Comparison of ENCODE assay signal across 23 mouse cellular contexts in genomic region chr15:97945656-97946315, GRCm38 (mm10). TPM values are rescaled to one million over a fixed set of nuclear protein-coding genes. Genes with fewer than 3 reads are reported as not detected.
A peak's percentile ranks its signal among the peaks of the same experiment; 100 is the strongest.
DNase-seq lines count a peak whose midpoint lies in the region; ATAC-seq and TF ChIP-seq lines count a peak whose summit lies in the region.
"Had no signal": no experiment of that assay in that cellular context is flagged by ENCODE, and none has a peak within 500 bp of the region (broad histone marks: within the 10 kb centered on the region; RNA-seq: fewer than 3 reads in every experiment).

No protein-coding gene starts in this region.

- H3K4me3 ChIP-seq in forebrain, embryonic 11.5 days (ENCODE audit: low read depth, low read length), result no peak overlapping the region
- no peak overlapping the region for H3K4me3 ChIP-seq in forebrain, embryonic 12.5 days (replicated peaks)
- no peak overlapping the region for H3K4me3 ChIP-seq in stomach, embryonic 14.5 days (ENCODE audit: low read depth, low read length)
- no peak overlapping the region for H3K4me3 ChIP-seq in stomach, postnatal 0 days (ENCODE audit: low read depth, low read length)
- no peak overlapping the region for H3K4me3 ChIP-seq in kidney, embryonic 16.5 days (ENCODE audit: low read length)
- H3K4me3 ChIP-seq: heart, embryonic 13.5 days; hindbrain, embryonic 10.5 days; midbrain, embryonic 13.5 days; myocyte; neural tube, embryonic 15.5 days had no signal

- no peak overlapping the region for H3K9ac ChIP-seq in forebrain, embryonic 11.5 days (ENCODE audit: low read length)
- no peak overlapping the region for H3K9ac ChIP-seq in forebrain, embryonic 12.5 days
- H3K9ac ChIP-seq in stomach, embryonic 14.5 days (replicated peaks; ENCODE audit: low read depth, low read length), result no peak overlapping the region
- no peak overlapping the region for H3K9ac ChIP-seq in stomach, postnatal 0 days (ENCODE audit: low read length)
- H3K9ac ChIP-seq in kidney, embryonic 16.5 days (replicated peaks; ENCODE audit: low read length), result no peak overlapping the region
- H3K9ac ChIP-seq: forebrain, postnatal 0 days; heart, embryonic 13.5 days; midbrain, embryonic 13.5 days; neural tube, embryonic 15.5 days had no signal

- peak; percentile 48 for DNase-seq in forebrain, embryonic 11.5 days (ENCODE audit: low spot score)
- DNase-seq in stomach, postnatal 0 days (ENCODE audit: low spot score), result no peak
- DNase-seq in lung, postnatal 36 days, result no peak
- DNase-seq in cerebellum, adult 11-12 months, result no peak
- no peak for DNase-seq in natural killer cell, adult 2 months (ENCODE audit: low spot score in 2 of 2)
- DNase-seq: adrenal gland, adult 8-10 months; cerebellum, adult 9-10 months; forebrain, postnatal 0 days; gastrocnemius, postnatal 36 days; liver; right cerebral cortex, postnatal 25 days; thymus, postnatal 36 days had no signal

- H3K36me3 ChIP-seq in forebrain, embryonic 11.5 days (ENCODE audit: control insufficient read depth, insufficient read depth, low read length), result no peaks in the 10 kb centered on the region
- H3K36me3 ChIP-seq in forebrain, embryonic 12.5 days (replicated peaks), result no peaks in the 10 kb centered on the region
- H3K36me3 ChIP-seq in stomach, embryonic 14.5 days (ENCODE audit: control insufficient read depth, insufficient read depth, low read length), result no peaks in the 10 kb centered on the region
- H3K36me3 ChIP-seq in stomach, postnatal 0 days (ENCODE audit: control insufficient read depth, insufficient read depth, low read length), result no peaks in the 10 kb centered on the region
- H3K36me3 ChIP-seq in kidney, embryonic 16.5 days (ENCODE audit: insufficient read depth, low read length), result no peaks in the 10 kb centered on the region
- H3K36me3 ChIP-seq: heart, embryonic 13.5 days; hindbrain, embryonic 10.5 days; midbrain, embryonic 13.5 days; neural tube, embryonic 15.5 days had no signal

- 81% methylated on average over 11 of the region's 11 CpGs for WGBS in forebrain, embryonic 11.5 days
- 83% methylated on average over 11 of the region's 11 CpGs for WGBS in forebrain, embryonic 12.5 days
- WGBS in stomach, embryonic 14.5 days, result 82% methylated on average over 10 of the region's 11 CpGs
- WGBS in stomach, postnatal 0 days, result 74% methylated on average over 11 of the region's 11 CpGs
- 63% methylated on average over 11 of the region's 11 CpGs for WGBS in kidney, embryonic 16.5 days

- ATAC-seq in forebrain, embryonic 11.5 days (replicated peaks; ENCODE audit: low FRiP score), result no peak
- ATAC-seq in forebrain, embryonic 12.5 days (ENCODE audit: low FRiP score), result no peak
- 0 out of 2 replicates have a peak, but pooled peaks have one; percentile 6 for ATAC-seq in stomach, embryonic 14.5 days (ENCODE audit: insufficient number of reproducible peaks, insufficient read depth, low FRiP score, low read depth)
- ATAC-seq in stomach, postnatal 0 days (ENCODE audit: low FRiP score, low TSS enrichment), result no peak; the same call in 1 of the 2 replicates
- ATAC-seq in kidney, embryonic 16.5 days (ENCODE audit: low FRiP score, low TSS enrichment), result 0 out of 2 replicates have a peak, but pooled peaks have one; percentile 11
- ATAC-seq: CD4-positive, CD25-positive, alpha-beta regulatory T cell, adult 4 months; forebrain, postnatal 0 days; lung, postnatal 0 days; midbrain, embryonic 13.5 days; Patski had no signal

- no peak overlapping the region for H3K27ac ChIP-seq in forebrain, embryonic 11.5 days (ENCODE audit: low read depth, low read length)
- H3K27ac ChIP-seq in forebrain, embryonic 12.5 days, result no peak overlapping the region
- H3K27ac ChIP-seq in stomach, embryonic 14.5 days (ENCODE audit: low read length), result no peak overlapping the region
- no peak overlapping the region for H3K27ac ChIP-seq in stomach, postnatal 0 days (replicated peaks)
- peak overlapping the region; percentile 44 for H3K27ac ChIP-seq in kidney, embryonic 16.5 days (ENCODE audit: low read length)
- H3K27ac ChIP-seq: heart, embryonic 13.5 days; hindbrain, embryonic 10.5 days; midbrain, embryonic 13.5 days; neural tube, embryonic 15.5 days had no signal

- H3K9me3 ChIP-seq in forebrain, embryonic 11.5 days (ENCODE audit: control insufficient read depth, low read length), result no peaks in the 10 kb centered on the region
- no peaks in the 10 kb centered on the region for H3K9me3 ChIP-seq in forebrain, embryonic 12.5 days
- H3K9me3 ChIP-seq in stomach, embryonic 14.5 days (ENCODE audit: control insufficient read depth, low read depth, low read length), result no peaks in the 10 kb centered on the region
- no peaks in the 10 kb centered on the region for H3K9me3 ChIP-seq in stomach, postnatal 0 days (ENCODE audit: control insufficient read depth, low read length)
- H3K9me3 ChIP-seq in kidney, embryonic 16.5 days (ENCODE audit: low read length), result no peaks in the 10 kb centered on the region
- H3K9me3 ChIP-seq: heart, embryonic 13.5 days; hindbrain, embryonic 10.5 days; midbrain, embryonic 13.5 days; neural tube, embryonic 15.5 days had no signal

- no peaks in the 10 kb centered on the region for H3K27me3 ChIP-seq in forebrain, embryonic 11.5 days (ENCODE audit: control insufficient read depth, insufficient read depth, low read length)
- 0 out of 2 replicates have a peak, but pooled peaks cover 4% of the 10 kb centered on the region for H3K27me3 ChIP-seq in forebrain, embryonic 12.5 days
- no peaks in the 10 kb centered on the region for H3K27me3 ChIP-seq in stomach, embryonic 14.5 days (ENCODE audit: control insufficient read depth, insufficient read depth, low read length)
- H3K27me3 ChIP-seq in stomach, postnatal 0 days (ENCODE audit: control insufficient read depth, insufficient read depth, low read length), result no peaks in the 10 kb centered on the region
- no peaks in the 10 kb centered on the region for H3K27me3 ChIP-seq in kidney, embryonic 16.5 days (ENCODE audit: insufficient read depth, low read length)
- H3K27me3 ChIP-seq: midbrain, embryonic 13.5 days; neural tube, embryonic 15.5 days; Patski had no signal

- no peak overlapping the region for H3K4me2 ChIP-seq in forebrain, embryonic 11.5 days (ENCODE audit: low read depth, low read length, severe bottlenecking)
- H3K4me2 ChIP-seq in forebrain, embryonic 12.5 days, result no peak overlapping the region
- no peak overlapping the region for H3K4me2 ChIP-seq in stomach, embryonic 14.5 days (replicated peaks; ENCODE audit: low read depth, low read length)
- H3K4me2 ChIP-seq in stomach, postnatal 0 days (replicated peaks; ENCODE audit: low read depth), result no peak overlapping the region
- no peak overlapping the region for H3K4me2 ChIP-seq in kidney, embryonic 16.5 days (replicated peaks; ENCODE audit: low read depth, low read length)
- H3K4me2 ChIP-seq: heart, embryonic 13.5 days; midbrain, embryonic 13.5 days; neural tube, embryonic 15.5 days had no signal

- no peaks in the 10 kb centered on the region for H3K4me1 ChIP-seq in forebrain, embryonic 11.5 days (replicated peaks; ENCODE audit: control insufficient read depth, insufficient read depth, low read length)
- H3K4me1 ChIP-seq in forebrain, embryonic 12.5 days, result peaks cover 7% of the 10 kb centered on the region
- no peaks in the 10 kb centered on the region for H3K4me1 ChIP-seq in stomach, embryonic 14.5 days (ENCODE audit: control insufficient read depth, insufficient read depth, low read length)
- no peaks in the 10 kb centered on the region for H3K4me1 ChIP-seq in stomach, postnatal 0 days (replicated peaks; ENCODE audit: control insufficient read depth, insufficient read depth)
- H3K4me1 ChIP-seq in kidney, embryonic 16.5 days (ENCODE audit: insufficient read depth, low read length), result peaks cover 28% of the 10 kb centered on the region
- H3K4me1 ChIP-seq: heart, embryonic 13.5 days; midbrain, embryonic 13.5 days; neural tube, embryonic 15.5 days had no signal

- TF ChIP-seq EP300 in stomach, postnatal 0 days (optimal IDR thresholded peaks at IDR 0.05), result no peak

- TF ChIP-seq CTCF in stomach, postnatal 0 days (IDR thresholded peaks at IDR 0.05; ENCODE audit: low read depth), result no peak

RNA-seq across cellular contexts. Expression of gene Tmem106c, which starts 18.2 kb away (rescaled TPM):
- 44.5 and 47.8 TPM in 2 replicates for polyA plus RNA-seq in forebrain, embryonic 11.5 days (2014; fragmentation: Nextera tagmentation; extraction: Ambion mirVana)
- 41.5 and 44.9 TPM in 2 replicates for polyA plus RNA-seq in forebrain, embryonic 12.5 days (2016; fragmentation: Nextera tagmentation; extraction: Ambion mirVana)
- polyA plus RNA-seq in stomach, embryonic 14.5 days (2014; fragmentation: Nextera tagmentation; extraction: Ambion mirVana), result 37.2 and 43.0 TPM in 2 replicates
- 33.1 and 39.8 TPM in 2 replicates for polyA plus RNA-seq in stomach, postnatal 0 days (2015; fragmentation: Nextera tagmentation; extraction: Ambion mirVana)
- 56.0 and 61.3 TPM in 2 replicates for polyA plus RNA-seq in kidney, embryonic 16.5 days (2015; fragmentation: Nextera tagmentation; extraction: Ambion mirVana)

RNA-seq across cellular contexts. Expression of gene Vdr, which starts 35.4 kb away (rescaled TPM):
- 0.17 and 0.33 TPM in 2 replicates for polyA plus RNA-seq in forebrain, embryonic 11.5 days (2014; fragmentation: Nextera tagmentation; extraction: Ambion mirVana)
- polyA plus RNA-seq in forebrain, embryonic 12.5 days (2016; fragmentation: Nextera tagmentation; extraction: Ambion mirVana), result 0.59 TPM in 1 of 2 replicates, not detected in the other
- 0.80 and 1.1 TPM in 2 replicates for polyA plus RNA-seq in stomach, embryonic 14.5 days (2014; fragmentation: Nextera tagmentation; extraction: Ambion mirVana)
- polyA plus RNA-seq in stomach, postnatal 0 days (2015; fragmentation: Nextera tagmentation; extraction: Ambion mirVana), result 1.4 and 1.5 TPM in 2 replicates
- polyA plus RNA-seq in kidney, embryonic 16.5 days (2015; fragmentation: Nextera tagmentation; extraction: Ambion mirVana), result 9.6 and 10.5 TPM in 2 replicates
- polyA plus RNA-seq: midbrain, embryonic 13.5 days had no signal

RNA-seq across cellular contexts. Expression of gene Col2a1, which starts 58.7 kb away (rescaled TPM):
- 128 and 143 TPM in 2 replicates for polyA plus RNA-seq in forebrain, embryonic 11.5 days (2014; fragmentation: Nextera tagmentation; extraction: Ambion mirVana)
- polyA plus RNA-seq in forebrain, embryonic 12.5 days (2016; fragmentation: Nextera tagmentation; extraction: Ambion mirVana), result 112 and 122 TPM in 2 replicates
- 2.5 and 3.1 TPM in 2 replicates for polyA plus RNA-seq in stomach, embryonic 14.5 days (2014; fragmentation: Nextera tagmentation; extraction: Ambion mirVana)
- polyA plus RNA-seq in stomach, postnatal 0 days (2015; fragmentation: Nextera tagmentation; extraction: Ambion mirVana), result 0.05 and 0.21 TPM in 2 replicates
- polyA plus RNA-seq in kidney, embryonic 16.5 days (2015; fragmentation: Nextera tagmentation; extraction: Ambion mirVana), result 19.0 and 19.5 TPM in 2 replicates
- polyA plus RNA-seq: CD4-positive, CD25-positive, alpha-beta regulatory T cell, adult 4 months had no signal

Comparison
In these comparisons a context has a peak if more than half of its experiments do, and no peak if none do; other contexts are left out.
1. ATAC-seq: peak in stomach, embryonic 14.5 days (single experiment) and kidney, embryonic 16.5 days (single experiment); none in forebrain, embryonic 11.5 days (single experiment), forebrain, embryonic 12.5 days (single experiment) and stomach, postnatal 0 days (single experiment).